Mouse (Mus musculus) heart, adult 9 months (tissue): ENCODE results near the gene Rpl13a.
"Not testable (repeated sequence)": the region's sequence is repeated elsewhere in the genome, so short reads cannot be mapped to it uniquely, and the experiment has no call there.

Source experiments
- DNase-seq, 2 experiments: peaks; one replicate each; pipeline ENCODE4 v3.0.0; 2022; ENCODE audit warnings: low spot score in 2 of 2

Gene Rpl13a

GRCm38 (mm10) chr7:45128624-45129246 lies at the start of gene Rpl13a:
Gene Rpl13a (minus strand): TSS chr7:45128761.
- DNase-seq = peak; percentile 100

DNA sequence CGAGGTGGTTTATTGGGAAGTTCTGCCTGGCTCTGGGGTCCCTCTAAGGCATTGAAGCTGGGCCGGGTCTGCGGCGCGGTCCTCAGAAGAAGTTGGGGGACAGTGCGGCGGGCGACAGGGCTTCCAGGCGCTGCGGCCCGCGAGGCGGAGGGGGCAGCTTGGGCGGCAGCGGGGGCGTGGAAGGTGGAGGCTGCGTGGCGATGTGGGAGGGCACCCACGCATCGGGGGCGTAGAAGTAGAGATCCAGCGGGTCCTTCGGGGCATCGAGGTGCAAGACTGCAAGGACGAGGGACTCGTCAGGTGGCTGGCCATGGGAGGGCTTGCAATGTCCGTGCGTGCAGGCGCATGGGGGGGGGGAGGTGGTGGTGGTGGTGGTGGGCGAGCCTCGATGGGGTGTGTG lies 47.8 kb upstream of the Rpl13a start:
- no peak for DNase-seq

GRCm38 (mm10) chr7:45175929-45176328 lies 47.4 kb upstream of the Rpl13a start:
- no peak for DNase-seq

- DNase-seq = no peak
Observed at GRCm38 (mm10) chr7:45175398-45175797, 46.8 kb upstream of the Rpl13a start.

DNA sequence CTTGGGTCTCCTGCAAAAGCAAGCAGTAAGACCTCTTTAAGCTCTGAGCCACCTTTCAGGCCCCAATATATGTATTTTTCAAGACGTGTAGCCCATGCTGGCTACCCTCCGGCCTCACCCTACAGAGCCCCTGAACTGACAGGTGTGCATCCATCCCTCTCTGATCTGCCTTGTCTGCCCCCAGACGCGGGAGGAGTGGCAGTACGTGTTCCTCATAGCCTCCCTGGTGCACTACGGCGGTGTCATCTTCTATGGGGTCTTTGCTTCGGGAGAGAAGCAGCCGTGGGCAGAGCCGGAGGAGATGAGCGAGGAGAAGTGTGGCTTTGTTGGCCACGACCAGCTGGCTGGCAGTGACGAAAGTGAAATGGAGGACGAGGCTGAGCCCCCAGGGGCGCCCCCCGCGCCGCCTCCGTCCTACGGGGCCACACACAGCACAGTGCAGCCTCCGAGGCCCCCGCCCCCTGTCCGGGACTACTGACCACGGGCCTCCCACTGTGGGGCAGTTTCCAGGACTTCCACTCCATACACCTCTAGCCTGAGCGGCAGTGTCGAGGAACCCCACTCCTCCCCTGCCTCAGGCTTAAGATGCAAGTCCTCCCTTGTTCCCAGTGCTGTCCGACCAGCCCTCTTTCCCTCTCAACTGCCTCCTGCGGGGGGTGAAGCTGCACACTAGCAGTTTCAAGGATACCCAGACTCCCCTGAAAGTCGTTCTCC lies 46.2 kb upstream of the Rpl13a start:
- no peak for DNase-seq

GRCm38 (mm10) chr7:45173772-45174171 lies 45.2 kb upstream of the Rpl13a start:
- not testable (repeated sequence) for DNase-seq

DNA sequence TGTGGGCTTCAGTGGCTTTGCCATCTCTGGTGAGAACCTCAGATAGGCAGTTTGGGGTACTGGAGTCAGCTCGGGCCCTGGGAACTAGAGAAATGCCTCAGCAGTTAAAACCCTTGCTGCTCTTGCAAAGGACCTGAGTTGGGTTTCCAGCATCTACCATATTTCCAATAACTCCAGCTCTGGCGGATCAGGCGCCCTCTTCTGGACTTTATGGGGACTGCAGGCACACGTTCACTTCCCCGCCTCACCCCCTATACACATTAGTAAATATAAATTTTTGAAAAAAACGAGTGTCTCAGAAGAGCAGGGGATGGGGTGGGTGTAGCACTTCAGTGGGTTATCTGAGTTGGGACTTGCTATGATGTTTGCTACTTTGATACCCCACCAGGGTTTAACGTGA lies 44.4 kb upstream of the Rpl13a start:
- DNase-seq = no peak

- no peak for DNase-seq
Observed at GRCm38 (mm10) chr7:45169495-45169894, 40.9 kb upstream of the Rpl13a start.

- DNase-seq = no peak
Observed at GRCm38 (mm10) chr7:45168656-45169055, 40.1 kb upstream of the Rpl13a start.

GRCm38 (mm10) chr7:45167761-45168445 lies 39.3 kb upstream of the Rpl13a start:
- no peak for DNase-seq

DNA sequence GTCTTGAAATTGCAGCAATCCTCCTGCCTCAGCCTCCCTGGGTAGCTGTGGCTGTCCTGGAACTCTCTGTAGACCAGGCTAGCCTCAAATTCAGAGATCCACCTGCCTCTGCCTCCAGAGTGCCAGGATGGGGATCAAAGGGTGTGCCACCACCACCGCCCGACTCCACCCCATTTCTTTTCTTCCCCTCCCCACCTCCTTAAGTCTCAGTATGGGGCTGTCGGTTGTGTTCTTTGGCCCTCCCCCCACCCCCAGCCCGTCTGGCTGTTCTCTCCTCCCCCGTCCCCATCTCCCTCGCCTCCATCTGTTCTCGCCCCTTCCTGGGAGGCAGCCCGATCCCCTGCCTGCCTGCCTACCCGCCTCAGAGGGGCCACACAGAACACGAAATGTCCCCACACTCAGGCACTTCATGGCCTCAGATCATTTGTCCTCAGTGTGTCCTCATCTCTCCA lies 38.4 kb upstream of the Rpl13a start:
- no peak for DNase-seq

DNA sequence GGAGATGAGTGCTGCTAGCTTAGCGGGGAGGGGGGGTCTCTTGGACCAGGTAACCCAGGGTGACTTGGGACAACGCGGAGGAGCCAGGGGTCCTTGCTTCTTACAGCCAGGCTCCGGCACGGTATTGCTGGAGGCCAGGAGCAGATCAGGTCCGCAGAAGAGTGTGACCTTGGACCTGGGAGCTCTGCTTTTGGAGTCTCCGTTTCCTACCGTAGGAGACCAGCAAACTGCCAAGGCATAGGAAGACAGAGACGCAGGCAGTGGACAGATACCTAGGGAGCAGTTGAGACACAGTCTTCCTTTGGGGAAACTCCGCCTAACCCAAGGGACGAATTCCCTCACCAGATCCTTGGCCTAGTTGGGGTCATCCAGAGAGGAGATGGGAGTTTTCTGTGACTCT lies 37.1 kb upstream of the Rpl13a start:
- no peak for DNase-seq

- no peak for DNase-seq
Observed at GRCm38 (mm10) chr7:45164833-45165232, 36.3 kb upstream of the Rpl13a start.

DNA sequence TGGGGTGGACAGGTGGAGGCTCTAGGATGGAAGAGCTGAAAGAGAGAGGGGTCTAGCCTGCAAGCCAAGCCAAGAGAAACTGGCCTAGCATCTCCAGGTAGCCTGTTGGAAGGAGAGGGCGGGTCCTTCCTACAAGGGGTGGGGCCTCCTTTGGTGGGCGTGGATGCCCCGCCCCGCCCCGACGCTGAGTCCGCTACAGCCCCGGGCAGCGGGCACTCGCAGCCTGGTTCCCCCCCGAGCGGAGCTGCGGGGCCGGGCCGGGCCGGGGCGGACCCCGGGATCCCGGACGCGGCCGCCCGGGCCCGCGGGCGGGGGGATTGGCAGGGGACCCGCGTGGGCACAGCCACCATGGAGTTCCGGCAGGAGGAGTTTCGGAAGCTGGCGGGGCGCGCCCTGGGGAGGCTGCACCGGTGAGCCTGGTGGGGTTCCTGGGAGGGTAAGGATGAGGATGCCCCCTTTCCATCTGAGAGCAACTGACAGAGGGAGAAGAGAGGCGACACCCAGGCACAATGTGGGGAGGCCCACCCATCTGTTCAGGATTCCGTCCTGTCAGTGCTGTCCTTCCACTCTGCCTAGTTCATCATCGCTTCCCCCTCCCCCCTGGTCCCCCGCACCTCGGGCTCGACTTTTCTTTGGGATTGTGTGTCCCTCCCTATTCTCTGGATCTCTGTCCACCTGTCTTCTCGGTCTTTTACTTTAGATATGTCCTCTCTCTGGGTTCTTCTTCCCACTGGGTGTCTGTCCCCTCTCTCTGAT lies 35.4 kb upstream of the Rpl13a start, which contains the start of gene Slc17a7:
Gene Slc17a7, plus strand, starts transcription at position 215 of the 756 bp plus-strand sequence.
- DNase-seq = no peak

- DNase-seq = no peak
Observed at GRCm38 (mm10) chr7:45162996-45163615, 34.5 kb upstream of the Rpl13a start.

GRCm38 (mm10) chr7:45162551-45162950 lies 34.0 kb upstream of the Rpl13a start:
- DNase-seq = no peak

GRCm38 (mm10) chr7:45161612-45162473 lies 33.3 kb upstream of the Rpl13a start:
- DNase-seq = peak; percentile 81 to 85

DNA sequence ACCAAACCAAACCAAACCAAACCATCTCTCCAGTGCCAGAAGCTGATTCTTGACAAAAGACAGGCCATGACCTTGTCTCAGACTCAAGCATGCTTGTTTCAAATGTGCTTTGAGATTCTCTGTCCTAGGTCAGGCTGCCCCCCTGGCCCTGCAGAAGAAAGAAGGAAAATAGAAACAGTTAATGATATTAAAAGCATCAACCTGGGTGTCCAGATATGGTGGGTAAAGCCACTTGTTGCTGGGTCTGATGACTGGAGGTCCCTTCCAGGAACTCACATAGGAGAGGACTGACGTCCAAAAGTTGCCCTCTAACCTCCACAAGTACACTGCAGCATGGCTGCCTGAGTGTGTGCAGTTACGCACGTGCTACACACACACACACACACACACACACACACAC lies 32.3 kb upstream of the Rpl13a start:
- no peak for DNase-seq

- DNase-seq = no peak
Observed at GRCm38 (mm10) chr7:45160316-45160800, 31.8 kb upstream of the Rpl13a start.

GRCm38 (mm10) chr7:45158991-45159390 lies 30.4 kb upstream of the Rpl13a start:
- no peak for DNase-seq
